Mouse (Mus musculus) forebrain, embryonic 13.5 days (tissue): ENCODE data around the gene Kcnn4. TPM values are rescaled to one million over a fixed set of nuclear protein-coding genes. Genes with fewer than 3 reads are reported as not detected.
A peak's percentile ranks its signal among the peaks of the same experiment; 100 is the strongest.

ENCODE experiments used
- ATAC-seq: fragments of 200-750 bp; cut with Nextera tagmentation; 2 replicates; pipeline ENCODE4 v1.8.0; 2017
- H3K27ac ChIP-seq: fragments of 300-500 bp; sonication (generic); 2 replicates; pipeline ENCODE4 v1.5.1; 2015; ENCODE audit warnings: inconsistent platforms, mild to moderate bottlenecking, moderate library complexity
- H3K27me3 ChIP-seq: fragments of 300-500 bp; sonication (generic); 2 replicates; pipeline ENCODE4 v1.6.1; 2015; ENCODE audit warnings: mild to moderate bottlenecking, inconsistent platforms
- H3K36me3 ChIP-seq: fragments of 300-500 bp; sonication (generic); 2 replicates; pipeline ENCODE4 v1.6.1; 2015; ENCODE audit warnings: mild to moderate bottlenecking, inconsistent platforms; ENCODE audit not compliant: poor library complexity, severe bottlenecking
- H3K4me1 ChIP-seq: fragments of 300-500 bp; sonication (generic); 2 replicates; pipeline ENCODE4 v1.6.1; 2015; ENCODE audit warnings: inconsistent platforms
- H3K4me2 ChIP-seq: fragments of 300-500 bp; sonication (generic); 2 replicates; pipeline ENCODE4 v1.6.1; 2015; ENCODE audit warnings: inconsistent platforms, mild to moderate bottlenecking, moderate library complexity
- H3K4me3 ChIP-seq: fragments of 300-500 bp; sonication (generic); 2 replicates; pipeline ENCODE4 v1.5.1; 2015; ENCODE audit warnings: mild to moderate bottlenecking, inconsistent platforms
- H3K9ac ChIP-seq: fragments of 300-500 bp; sonication (generic); 2 replicates; pipeline ENCODE4 v1.6.1; 2015; ENCODE audit warnings: mild to moderate bottlenecking, inconsistent platforms
- H3K9me3 ChIP-seq: fragments of 300-500 bp; sonication (generic); replicated peaks from 2 replicates; pipeline ENCODE4 v1.6.1; 2016; ENCODE audit warnings: inconsistent platforms
- WGBS: fragments of 180-500 bp; shearing (Covaris S2); methylation state at CpG from one replicate; pipeline ENCODE4 v1.1.7; 2015; 5-methylcytosine and 5-hydroxymethylcytosine counted together
- polyA plus RNA-seq: library from polyadenylated mRNA; unstranded; fragments of >200 nt; fragmentation: Nextera tagmentation; extraction: Ambion mirVana; gene quantifications from 2 replicates; pipeline ENCODE4 v1.2.1, GENCODE M21; 2015

The Kcnn4 gene
- 0.40 and 0.44 TPM in 2 replicates for polyA plus RNA-seq

DNA sequence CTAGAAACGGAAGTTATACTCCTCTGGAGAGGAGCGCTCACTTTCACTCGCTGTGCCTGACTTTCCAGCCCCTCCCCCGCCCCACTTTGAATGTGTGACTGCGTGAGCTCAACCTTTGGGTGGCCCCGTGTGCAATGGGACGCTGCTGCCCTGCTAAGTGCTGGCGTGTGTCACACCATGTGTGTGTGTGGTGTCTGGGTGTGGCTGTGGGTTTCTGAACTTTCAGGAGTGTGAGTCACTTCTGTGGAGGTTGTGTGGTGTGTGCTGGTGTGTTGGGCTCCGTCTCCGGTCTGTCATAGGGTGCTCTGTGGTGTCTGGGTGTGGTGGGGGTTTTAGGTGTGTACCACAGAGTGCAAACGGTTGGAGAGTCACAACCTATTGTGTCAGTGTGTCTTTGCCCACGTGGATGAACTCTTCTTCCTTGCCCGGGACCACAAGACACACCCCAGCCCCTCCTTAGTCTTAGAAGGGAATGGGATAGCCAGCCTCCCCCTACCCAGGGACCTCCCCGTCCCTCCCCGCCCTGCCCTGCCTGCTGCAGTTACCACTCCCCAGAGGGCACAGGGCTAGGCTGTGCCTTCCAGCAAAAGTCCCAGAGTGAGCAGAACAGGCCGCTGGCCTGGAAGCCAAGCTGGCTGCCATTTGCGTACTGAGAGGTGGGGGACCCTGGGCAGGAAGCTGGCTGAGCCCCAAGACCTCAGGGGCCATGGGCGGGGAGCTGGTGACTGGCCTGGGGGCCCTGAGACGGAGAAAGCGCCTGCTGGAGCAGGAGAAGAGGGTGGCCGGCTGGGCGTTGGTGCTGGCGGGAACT, at the start of gene Kcnn4:
Gene Kcnn4, plus strand, starts transcription at position 533 of the 811 bp plus-strand sequence.
- Histone ChIP-seq H3K36me3 (no peaks in the 10 kb centered on the region), H3K9me3 (no peaks in the 10 kb centered on the region), H3K4me1 (peaks cover 12% of the 10 kb centered on the region), H3K4me2 (no peak within 1 kb of the TSS), H3K27ac (no peak within 1 kb of the TSS), H3K27me3 (no peaks in the 10 kb centered on the region), H3K9ac (no peak within 1 kb of the TSS), H3K4me3 (no peak within 1 kb of the TSS)
- 46% methylated on average over 23 of the region's 23 CpGs for WGBS
- no peak for ATAC-seq

DNA sequence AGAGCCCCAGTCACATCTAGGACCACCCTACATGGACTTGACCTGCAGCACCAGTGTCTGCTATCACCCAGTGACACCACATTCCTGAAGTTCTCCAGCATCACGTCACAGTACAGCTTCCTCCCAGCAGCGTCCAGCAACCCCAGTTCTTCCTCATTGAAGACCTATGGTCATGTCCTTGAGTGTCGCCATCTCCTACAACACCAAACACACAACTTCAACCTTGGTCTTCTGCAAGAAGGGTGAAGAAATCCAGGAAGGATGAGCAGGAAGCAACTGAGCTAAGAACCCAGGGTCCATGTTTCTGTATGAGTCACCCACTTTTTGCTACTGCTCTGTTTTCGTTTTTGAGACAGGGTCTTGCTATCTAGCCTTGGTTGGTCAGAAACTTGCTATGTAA, 47.5 kb upstream of the Kcnn4 start:
- H3K36me3 ChIP-seq = no peaks in the 10 kb centered on the region
- H3K4me1 ChIP-seq = peaks cover 15% of the 10 kb centered on the region
- no peak overlapping the region for H3K4me2 ChIP-seq
- no peak overlapping the region for H3K4me3 ChIP-seq
- WGBS = 80% methylated on average over 4 of the region's 4 CpGs
- no peak overlapping the region for H3K27ac ChIP-seq
- no peak for ATAC-seq
- peaks cover 10% of the 10 kb centered on the region for H3K27me3 ChIP-seq
- peaks cover 11% of the 10 kb centered on the region for H3K9me3 ChIP-seq
- no peak overlapping the region for H3K9ac ChIP-seq

DNA sequence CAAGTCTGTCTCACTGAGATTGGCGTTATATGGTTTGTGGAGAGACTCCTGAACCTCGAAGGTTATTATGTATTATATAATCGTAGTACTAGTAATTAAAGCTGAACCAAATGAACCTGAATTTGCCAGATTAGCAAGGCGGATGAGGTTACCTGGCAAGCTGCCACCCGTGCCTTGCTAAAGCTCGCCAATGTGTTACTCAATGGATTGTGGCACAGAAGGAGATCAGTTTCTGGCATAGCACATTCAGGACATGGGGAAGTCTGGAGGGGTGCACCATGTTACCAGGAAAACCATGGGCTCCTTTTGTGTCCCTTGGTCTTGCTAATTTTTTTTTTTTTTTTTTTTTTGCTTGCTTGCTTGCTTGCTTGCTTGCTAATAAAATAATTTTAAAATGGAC, 44.9 kb upstream of the Kcnn4 start:
- no peaks in the 10 kb centered on the region for H3K36me3 ChIP-seq
- 67% methylated on average over 6 of the region's 6 CpGs for WGBS
- peak overlapping the region; percentile 62 for H3K4me2 ChIP-seq
- ATAC-seq = no peak
- H3K27me3 ChIP-seq = no peaks in the 10 kb centered on the region
- peaks cover 11% of the 10 kb centered on the region for H3K9me3 ChIP-seq
- H3K4me1 ChIP-seq = peaks cover 15% of the 10 kb centered on the region
- H3K9ac ChIP-seq = 0 out of 2 replicates have a peak overlapping the region, but pooled peaks have one; percentile 55
- no peak overlapping the region for H3K4me3 ChIP-seq
- peak overlapping the region; percentile 40; the same call in 1 of the 2 replicates for H3K27ac ChIP-seq

DNA sequence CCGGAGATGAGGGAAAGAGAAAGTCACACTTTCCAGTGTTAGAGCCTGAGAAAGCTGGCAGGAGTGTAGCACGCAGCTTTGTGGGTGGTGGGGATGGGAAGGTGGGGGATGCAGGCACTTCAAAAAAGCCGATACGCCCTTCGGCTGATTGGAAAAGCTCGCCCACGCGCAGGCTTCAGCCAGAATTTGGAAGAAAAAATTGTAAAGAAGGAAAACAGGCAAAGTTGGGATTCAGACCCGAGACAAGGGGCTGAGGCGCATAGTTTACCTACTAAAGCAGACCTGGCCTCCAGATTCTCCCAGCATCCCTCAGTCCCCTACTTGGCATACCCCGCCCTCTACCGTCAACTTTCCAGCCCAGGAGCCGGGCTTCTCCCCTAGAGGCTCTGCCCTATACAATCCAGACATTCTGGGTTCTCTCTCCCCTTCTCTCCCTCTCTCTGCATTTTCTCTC, 44.4 kb upstream of the Kcnn4 start:
- Histone ChIP-seq H3K9ac (peak overlapping the region; percentile 55), H3K9me3 (peaks cover 11% of the 10 kb centered on the region), H3K4me2 (peak overlapping the region; percentile 62), H3K27me3 (no peaks in the 10 kb centered on the region), H3K4me1 (peaks cover 15% of the 10 kb centered on the region), H3K4me3 (peak overlapping the region; percentile 34), H3K27ac (peak overlapping the region; percentile 40), H3K36me3 (no peaks in the 10 kb centered on the region)
- WGBS = 6% methylated on average over 13 of the region's 13 CpGs
- ATAC-seq = peak; percentile 80; the same call in 1 of the 2 replicates

DNA sequence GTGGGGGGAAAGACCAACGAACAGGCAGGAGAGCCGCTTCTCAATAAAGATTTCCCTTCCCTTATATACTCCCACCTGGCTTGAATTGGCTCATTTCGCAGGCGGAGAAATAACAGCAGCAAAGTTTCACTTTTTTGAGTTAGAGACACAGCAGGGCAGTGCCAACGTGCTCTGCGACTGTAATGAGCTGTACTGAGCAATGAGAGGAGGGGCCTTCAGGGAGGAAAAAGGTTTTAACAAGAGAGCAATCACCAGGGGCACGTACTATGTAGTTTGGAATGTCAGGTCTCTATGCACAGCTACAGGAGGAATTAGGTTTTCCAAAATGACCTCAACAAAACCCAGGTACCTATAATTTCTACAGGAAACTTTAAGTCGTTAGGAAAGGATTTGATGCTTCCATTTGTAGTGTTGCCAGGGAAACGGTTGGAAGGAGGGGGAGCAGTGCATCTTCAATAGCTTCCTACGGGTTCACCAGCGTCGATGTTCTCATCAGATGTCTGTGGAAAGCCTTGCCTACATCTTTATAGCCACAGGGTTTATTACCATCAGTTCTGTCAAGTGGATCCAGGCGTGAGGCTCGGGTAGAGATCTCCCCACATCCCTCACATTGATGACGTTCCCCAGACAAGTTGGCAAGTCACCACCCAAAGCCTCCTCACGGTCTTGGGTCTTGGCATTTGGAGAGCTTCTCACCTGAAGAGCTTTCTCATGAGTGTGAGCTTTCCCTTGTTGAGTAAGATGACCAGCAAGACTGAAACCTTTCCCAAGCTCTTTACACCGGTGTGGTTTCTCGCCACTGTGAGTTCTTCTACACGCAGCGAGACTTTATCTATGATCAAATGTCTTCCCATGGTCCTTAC, 43.6 kb upstream of the Kcnn4 start:
- ATAC-seq = peak; percentile 76; the same call in 1 of the 2 replicates
- WGBS = 38% methylated on average over 20 of the region's 20 CpGs
- peaks cover 11% of the 10 kb centered on the region for H3K9me3 ChIP-seq
- H3K36me3 ChIP-seq = no peaks in the 10 kb centered on the region
- H3K4me2 ChIP-seq = peak overlapping the region; percentile 62
- H3K9ac ChIP-seq = peak overlapping the region; percentile 55
- H3K27me3 ChIP-seq = no peaks in the 10 kb centered on the region
- H3K4me1 ChIP-seq = peaks cover 15% of the 10 kb centered on the region
- H3K4me3 ChIP-seq = peak overlapping the region; percentile 34
- peak overlapping the region; percentile 40; the same call in 1 of the 2 replicates for H3K27ac ChIP-seq

DNA sequence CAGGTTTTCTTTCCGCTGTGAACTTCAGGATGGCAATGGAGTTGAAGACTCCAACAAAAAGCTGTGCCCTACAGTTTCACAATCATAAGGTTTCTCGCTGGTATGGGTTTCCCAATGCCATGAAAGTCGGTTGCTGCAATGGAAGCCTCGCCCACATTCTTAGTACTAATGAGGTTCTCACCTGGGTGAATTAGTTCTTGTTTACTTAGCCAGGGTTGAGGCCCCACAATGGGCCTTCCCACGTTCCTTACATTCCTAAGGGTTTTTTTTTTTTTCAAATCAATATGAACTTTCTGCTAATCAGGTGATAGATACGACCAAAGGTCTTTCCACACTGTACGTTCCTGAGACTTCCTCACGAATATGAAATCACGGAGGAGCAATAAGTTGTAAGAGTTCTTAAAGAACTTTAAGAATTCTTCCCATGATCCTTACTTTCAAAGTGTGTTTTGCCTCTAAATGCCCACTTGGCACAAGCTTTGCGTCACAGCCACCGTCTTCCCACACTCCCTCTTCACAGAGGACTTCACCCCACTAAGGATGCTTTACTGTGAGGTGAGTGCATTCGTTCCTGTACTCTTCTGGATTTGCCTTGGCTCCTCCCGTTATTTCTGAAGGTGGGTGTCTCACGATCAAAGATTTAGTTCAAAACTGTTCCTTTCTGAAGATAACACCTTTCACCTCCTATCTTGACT, 42.6 kb upstream of the Kcnn4 start:
- Histone ChIP-seq H3K9ac (no peak overlapping the region), H3K27ac (no peak overlapping the region), H3K9me3 (peaks cover 11% of the 10 kb centered on the region), H3K4me3 (no peak overlapping the region), H3K4me1 (peaks cover 15% of the 10 kb centered on the region), H3K36me3 (no peaks in the 10 kb centered on the region), H3K27me3 (no peaks in the 10 kb centered on the region), H3K4me2 (no peak overlapping the region)
- ATAC-seq = no peak
- WGBS = 89% methylated on average over 14 of the region's 14 CpGs

DNA sequence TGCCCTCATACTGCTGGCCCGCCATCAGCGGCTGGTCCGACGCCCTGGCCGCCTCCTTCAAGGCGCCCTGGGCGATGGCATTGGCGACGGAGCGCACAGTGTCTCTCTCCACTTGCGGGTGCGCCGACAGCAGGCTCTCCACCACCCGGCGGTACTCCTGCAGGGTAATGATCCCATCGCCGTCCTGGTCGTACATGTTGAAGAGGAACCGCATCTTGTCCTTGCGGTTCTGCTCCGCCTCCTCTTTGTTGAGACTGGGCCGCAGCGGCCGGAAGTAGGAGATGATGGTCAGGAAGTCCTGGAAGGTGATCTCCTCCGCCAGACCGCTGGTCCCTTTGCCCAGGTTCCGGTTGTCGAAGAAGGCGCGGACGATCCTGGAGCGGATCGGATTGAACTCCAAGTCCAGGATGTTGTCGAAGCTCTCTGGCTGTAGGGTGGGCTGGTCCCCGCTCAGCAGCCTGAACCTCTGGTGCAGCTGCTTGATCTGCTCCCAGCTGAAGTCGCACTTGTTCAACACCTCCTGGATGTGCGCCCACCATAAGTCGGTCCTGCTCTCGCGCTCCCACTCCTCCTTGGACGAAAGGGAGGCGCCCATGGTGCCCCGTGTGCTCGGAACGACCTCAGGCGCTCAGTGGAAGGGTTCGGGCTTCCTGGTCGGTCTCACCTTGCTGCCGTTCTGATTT, 36.6 kb upstream of the Kcnn4 start, which contains the start of gene Tescl:
Gene Tescl, minus strand, starts transcription at position 633 of the 683 bp plus-strand sequence.
- ATAC-seq = no peak
- peaks cover 21% of the 10 kb centered on the region for H3K27me3 ChIP-seq
- WGBS = 59% methylated on average over 49 of the region's 49 CpGs
- H3K4me2 ChIP-seq = no peak within 1 kb of the TSS
- no peaks in the 10 kb centered on the region for H3K9me3 ChIP-seq
- no peak within 1 kb of the TSS for H3K4me3 ChIP-seq
- H3K27ac ChIP-seq = no peak within 1 kb of the TSS
- H3K4me1 ChIP-seq = no peaks in the 10 kb centered on the region
- H3K9ac ChIP-seq = no peak within 1 kb of the TSS
- no peaks in the 10 kb centered on the region for H3K36me3 ChIP-seq

DNA sequence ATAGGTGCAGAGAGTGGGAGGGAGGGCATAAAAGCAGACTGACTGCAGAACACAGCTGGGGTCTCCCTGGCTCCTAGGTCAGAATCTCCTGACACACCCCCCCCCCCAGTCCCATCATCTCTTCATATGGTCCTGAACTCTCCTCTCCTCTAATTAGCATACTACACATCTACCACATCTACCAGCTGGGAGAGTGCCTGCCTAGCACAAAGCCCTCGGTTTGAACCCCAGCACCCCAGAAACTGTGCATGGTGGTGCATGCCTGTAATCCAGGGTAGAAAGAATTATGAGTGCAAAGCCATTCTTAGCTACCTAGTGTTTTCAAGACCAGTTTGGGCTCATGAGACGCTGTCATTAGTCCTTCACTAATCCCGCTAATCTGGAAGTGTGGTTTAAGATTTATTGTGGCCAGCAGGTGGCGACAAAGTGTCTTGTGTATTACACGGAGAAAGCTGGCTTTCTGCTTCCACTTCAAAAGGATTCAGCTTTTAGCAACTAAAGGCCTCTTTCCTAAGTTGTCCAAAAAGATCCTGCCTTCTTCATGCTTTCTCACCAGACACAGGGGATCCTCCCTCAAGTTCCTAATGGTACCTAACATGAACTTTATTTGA, 34.3 kb upstream of the Kcnn4 start:
- ATAC-seq = no peak
- Histone ChIP-seq H3K9me3 (no peaks in the 10 kb centered on the region), H3K27ac (no peak overlapping the region), H3K9ac (no peak overlapping the region), H3K27me3 (peaks cover 21% of the 10 kb centered on the region), H3K4me2 (no peak overlapping the region), H3K4me3 (no peak overlapping the region), H3K36me3 (no peaks in the 10 kb centered on the region), H3K4me1 (no peaks in the 10 kb centered on the region)
- WGBS = 6% methylated on average over 5 of the region's 5 CpGs

DNA sequence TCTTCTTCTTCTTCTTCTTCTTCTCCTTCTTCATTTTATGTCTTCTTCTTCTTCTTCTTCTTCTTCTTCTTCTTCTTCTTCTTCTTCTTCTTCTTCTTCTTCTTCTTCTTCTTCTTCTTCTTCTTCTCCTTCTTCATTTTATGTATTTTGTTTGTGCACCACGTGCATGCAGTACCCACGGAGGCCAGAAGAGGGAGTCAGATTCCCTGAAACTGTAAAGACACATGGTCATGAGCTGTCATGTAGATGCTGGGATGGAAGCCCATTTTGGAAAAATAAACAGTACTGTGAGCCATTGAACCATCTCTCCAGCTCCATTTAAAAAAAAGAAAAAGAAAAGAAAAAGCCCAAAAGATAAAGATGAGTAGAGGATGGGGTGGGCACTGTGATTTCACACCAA, 31.8 kb upstream of the Kcnn4 start:
- Histone ChIP-seq H3K4me2 (no peak overlapping the region), H3K27ac (no peak overlapping the region), H3K27me3 (peaks cover 15% of the 10 kb centered on the region), H3K4me3 (no peak overlapping the region), H3K9me3 (no peaks in the 10 kb centered on the region), H3K4me1 (no peaks in the 10 kb centered on the region), H3K9ac (no peak overlapping the region), H3K36me3 (no peaks in the 10 kb centered on the region)
- no peak for ATAC-seq
- 44% methylated on average over 2 of the region's 2 CpGs for WGBS

DNA sequence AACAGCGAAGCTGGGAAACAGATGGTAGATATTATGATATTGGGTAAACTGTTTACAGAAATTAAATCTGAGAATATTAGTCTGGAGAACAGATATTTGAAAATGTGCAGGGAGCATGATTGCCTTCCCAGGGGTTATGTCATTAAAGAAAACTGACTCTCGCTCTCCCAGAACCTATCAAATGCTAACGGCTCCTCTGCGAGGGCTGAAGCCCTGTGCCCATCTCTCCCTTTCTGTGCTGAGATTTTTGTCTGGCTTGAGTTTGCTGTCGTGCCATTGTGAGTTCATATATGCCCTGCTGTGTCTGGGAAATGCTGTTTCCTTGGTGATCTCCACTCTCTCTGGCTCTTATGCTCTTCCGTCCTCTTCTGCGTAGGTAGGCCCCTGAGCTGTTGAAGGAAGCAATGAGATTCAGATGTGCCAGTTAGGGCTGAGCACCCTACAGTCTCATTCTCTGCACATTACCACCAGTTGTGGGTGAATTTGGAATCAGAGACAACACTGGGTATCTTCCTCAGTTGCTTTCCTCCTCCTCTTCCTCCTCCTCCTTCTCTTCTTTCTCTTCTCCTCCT, 26.3 kb upstream of the Kcnn4 start:
- Histone ChIP-seq H3K9me3 (no peaks in the 10 kb centered on the region), H3K4me1 (no peaks in the 10 kb centered on the region), H3K4me3 (no peak overlapping the region), H3K4me2 (no peak overlapping the region), H3K27me3 (no peaks in the 10 kb centered on the region), H3K36me3 (no peaks in the 10 kb centered on the region), H3K27ac (no peak overlapping the region), H3K9ac (no peak overlapping the region)
- ATAC-seq = no peak
- WGBS = 74% methylated on average over 7 of the region's 7 CpGs

DNA sequence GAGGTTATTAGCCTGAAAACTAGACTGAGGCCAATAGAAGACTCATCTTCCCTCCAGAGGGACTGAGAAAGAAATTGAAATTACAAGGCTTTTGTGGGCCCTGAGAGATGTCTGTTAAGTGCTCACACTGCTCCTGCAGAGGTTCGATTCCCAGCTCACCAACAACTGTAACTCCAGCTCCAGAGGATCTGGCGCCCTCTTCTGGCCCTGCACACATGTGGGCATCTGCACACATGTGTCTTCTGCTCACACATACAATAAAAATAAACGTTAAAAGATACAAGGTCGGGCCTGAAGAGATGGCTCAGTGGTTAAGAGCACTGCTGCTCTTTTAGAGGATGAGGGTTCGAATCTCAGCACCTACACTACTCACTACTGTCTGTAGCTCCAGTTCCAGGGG, 23.6 kb upstream of the Kcnn4 start:
- ATAC-seq = no peak
- Histone ChIP-seq H3K4me3 (no peak overlapping the region), H3K4me2 (no peak overlapping the region), H3K9ac (no peak overlapping the region), H3K27me3 (no peaks in the 10 kb centered on the region), H3K36me3 (no peaks in the 10 kb centered on the region), H3K27ac (no peak overlapping the region), H3K4me1 (no peaks in the 10 kb centered on the region), H3K9me3 (no peaks in the 10 kb centered on the region)
- WGBS = 66% methylated on average over 5 of the region's 5 CpGs
